In the genomic region with DNA sequence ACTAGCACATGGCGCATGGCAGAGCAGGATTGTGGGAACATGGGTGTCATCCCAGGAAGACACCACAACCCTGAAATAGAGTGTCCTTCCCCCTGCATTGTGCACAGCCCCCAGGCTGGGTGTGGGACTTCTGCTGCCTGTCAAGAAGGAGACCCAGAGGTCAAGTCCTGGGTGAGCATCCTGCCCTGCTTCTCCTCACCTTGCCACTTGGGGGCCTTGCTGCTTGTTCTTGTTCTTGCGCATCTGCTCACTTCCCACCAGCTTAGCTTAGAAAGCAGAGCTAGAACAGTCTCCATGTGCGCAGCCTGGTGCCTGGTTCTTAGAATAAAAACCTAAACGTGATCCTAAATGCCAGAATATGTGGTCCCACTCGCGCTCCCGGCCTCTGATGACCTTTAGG, we compare ENCODE assay signal across 22 mouse cellular contexts.
DNase-seq lines count a peak whose midpoint lies in the region; ATAC-seq and TF ChIP-seq lines count a peak whose summit lies in the region.
"Had no signal": no experiment of that assay in that cellular context is flagged by ENCODE, and none has a peak within 500 bp of the region (broad histone marks: within the 10 kb centered on the region; RNA-seq: fewer than 3 reads in every experiment).

No protein-coding gene starts in this region.

- ATAC-seq in liver, postnatal 0 days: no peak
- ATAC-seq in forebrain, embryonic 16.5 days: no peak

- WGBS in liver, adult 2 months: 76% methylated on average over 7 of the region's 7 CpGs
- WGBS in liver, postnatal 0 days (ENCODE audit: insufficient replicate concordance): 69% methylated on average over 7 of the region's 7 CpGs
- 76% methylated on average over 7 of the region's 7 CpGs for WGBS in forebrain, embryonic 16.5 days

- H3K27me3 ChIP-seq in liver, adult 2 months (ENCODE audit: control insufficient read depth, insufficient read depth, low read length): no peaks in the 10 kb centered on the region
- no peaks in the 10 kb centered on the region for H3K27me3 ChIP-seq in liver, postnatal 0 days (ENCODE audit: insufficient read depth, low read length)
- H3K27me3 ChIP-seq in E14TG2a.4 (ENCODE audit: insufficient read depth, low read length): no peaks in the 10 kb centered on the region
- no peaks in the 10 kb centered on the region for H3K27me3 ChIP-seq in forebrain, embryonic 16.5 days (replicated peaks; ENCODE audit: control insufficient read depth, insufficient read depth, low read length)
- H3K27me3 ChIP-seq: heart, embryonic 15.5 days; hindbrain, embryonic 13.5 days; limb, embryonic 13.5 days; liver, embryonic 13.5 days had no signal

- no peak for TF ChIP-seq POLR2A in liver, adult 2 months (IDR thresholded peaks at IDR 0.05; ENCODE audit: extremely low read depth, insufficient read depth, low read length)

- peaks cover 2% of the 10 kb centered on the region; the same call in 1 of the 2 replicates for H3K36me3 ChIP-seq in liver, adult 2 months (ENCODE audit: control insufficient read depth, insufficient read depth, low read length)
- H3K36me3 ChIP-seq in liver, postnatal 0 days (replicated peaks; ENCODE audit: insufficient read depth, low read length): no peaks in the 10 kb centered on the region
- H3K36me3 ChIP-seq in E14TG2a.4 (ENCODE audit: insufficient read depth, low read length): no peaks in the 10 kb centered on the region
- no peaks in the 10 kb centered on the region for H3K36me3 ChIP-seq in forebrain, embryonic 16.5 days (ENCODE audit: control insufficient read depth, insufficient read depth)
- H3K36me3 ChIP-seq: heart, embryonic 15.5 days; hindbrain, embryonic 13.5 days; limb, embryonic 13.5 days; liver, embryonic 13.5 days had no signal

- H3K27ac ChIP-seq in liver, adult 2 months (replicated peaks; ENCODE audit: insufficient read depth, low read depth, low read length): no peak overlapping the region
- no peak overlapping the region for H3K27ac ChIP-seq in liver, postnatal 0 days (ENCODE audit: low read depth)
- no peak overlapping the region for H3K27ac ChIP-seq in forebrain, embryonic 16.5 days (ENCODE audit: low read length)
- H3K27ac ChIP-seq: heart, embryonic 15.5 days; hindbrain, embryonic 13.5 days; limb, embryonic 13.5 days; liver, embryonic 13.5 days had no signal

- no peaks in the 10 kb centered on the region for H3K79me2 ChIP-seq in liver, adult 2 months (ENCODE audit: control insufficient read depth, insufficient read depth, low read length)

- H3K4me3 ChIP-seq in liver, adult 2 months (ENCODE audit: insufficient read depth, low read depth, low read length): no peak overlapping the region
- H3K4me3 ChIP-seq in liver, postnatal 0 days (ENCODE audit: low read depth, low read length): no peak overlapping the region
- H3K4me3 ChIP-seq in E14TG2a.4 (replicated peaks; ENCODE audit: low read length): no peak overlapping the region
- no peak overlapping the region for H3K4me3 ChIP-seq in forebrain, embryonic 16.5 days (replicated peaks; ENCODE audit: low read length)
- H3K4me3 ChIP-seq: heart, embryonic 15.5 days; hindbrain, embryonic 13.5 days; limb, embryonic 13.5 days; liver, embryonic 13.5 days had no signal

- H3K9ac ChIP-seq in liver, adult 2 months (ENCODE audit: low read depth, low read length): no peak overlapping the region
- H3K9ac ChIP-seq in liver, postnatal 0 days (replicated peaks): no peak overlapping the region
- H3K9ac ChIP-seq in forebrain, embryonic 16.5 days (replicated peaks; ENCODE audit: low read depth, low read length): no peak overlapping the region
- H3K9ac ChIP-seq: heart, embryonic 15.5 days; hindbrain, embryonic 13.5 days; limb, embryonic 13.5 days; liver, embryonic 13.5 days had no signal

- TF ChIP-seq EP300 in liver, postnatal 0 days (IDR thresholded peaks at IDR 0.05; ENCODE audit: low read depth): no peak

- H3K4me1 ChIP-seq in liver, adult 2 months (ENCODE audit: control insufficient read depth, insufficient read depth, low read length): no peaks in the 10 kb centered on the region
- no peaks in the 10 kb centered on the region for H3K4me1 ChIP-seq in liver, postnatal 0 days (ENCODE audit: insufficient read depth)
- H3K4me1 ChIP-seq in E14TG2a.4 (replicated peaks; ENCODE audit: low read depth, low read length): peaks cover 9% of the 10 kb centered on the region
- no peaks in the 10 kb centered on the region for H3K4me1 ChIP-seq in forebrain, embryonic 16.5 days (replicated peaks; ENCODE audit: control insufficient read depth, insufficient read depth, low read length)
- H3K4me1 ChIP-seq: heart, embryonic 15.5 days; limb, embryonic 13.5 days; liver, embryonic 13.5 days had no signal

- DNase-seq in liver, adult 2 months (ENCODE audit: extremely low read depth, low read depth, low spot score): no peak
- DNase-seq in liver, postnatal 0 days: no peak
- peak; percentile 56 for DNase-seq in R1 (ENCODE audit: low read depth, low spot score)
- peak; percentile 5 for DNase-seq in thymus, postnatal 25 days
- no peak for DNase-seq in adrenal gland, postnatal 4 days (ENCODE audit: low spot score in 2 of 2)
- DNase-seq: adrenal gland, postnatal 25 days; cerebellum, adult 11 months; cerebellum, adult 9-11 months; heart, postnatal 36 days; kidney, adult 9 months; kidney, postnatal 14 days; layer of hippocampus, postnatal 36 days; liver, embryonic 13.5 days; lung, postnatal 4 days; midbrain, embryonic 14.5 days; retina, postnatal 1 day; right cerebral cortex, postnatal 4 days had no signal

- 0 out of 2 replicates have a peak, but pooled peaks have one; percentile 21 for TF ChIP-seq CTCF in liver, adult 2 months (IDR thresholded peaks at IDR 0.05; ENCODE audit: low read depth, low read length)
- TF ChIP-seq CTCF in liver, postnatal 0 days (IDR thresholded peaks at IDR 0.05; ENCODE audit: low read depth): no peak
- peak; percentile 30 for TF ChIP-seq CTCF in E14TG2a.4 (conservative IDR thresholded peaks at IDR 0.05; ENCODE audit: low read length)

- no peaks in the 10 kb centered on the region for H3K9me3 ChIP-seq in liver, postnatal 0 days (ENCODE audit: low read length)
- no peaks in the 10 kb centered on the region for H3K9me3 ChIP-seq in E14TG2a.4 (ENCODE audit: low read length)
- no peaks in the 10 kb centered on the region for H3K9me3 ChIP-seq in forebrain, embryonic 16.5 days (ENCODE audit: control insufficient read depth, low read length)
- H3K9me3 ChIP-seq: heart, embryonic 15.5 days; hindbrain, embryonic 13.5 days; liver, embryonic 13.5 days had no signal

- no peak overlapping the region for H3K4me2 ChIP-seq in liver, postnatal 0 days (ENCODE audit: low read depth, low read length)
- no peak overlapping the region for H3K4me2 ChIP-seq in forebrain, embryonic 16.5 days (ENCODE audit: low read length)
- H3K4me2 ChIP-seq: heart, embryonic 15.5 days; hindbrain, embryonic 13.5 days; limb, embryonic 13.5 days; liver, embryonic 13.5 days had no signal

Comparison
In these comparisons a context has a peak if more than half of its experiments do, and no peak if none do; other contexts are left out.
1. DNase-seq: peak in R1 (single experiment) and thymus, postnatal 25 days (single experiment); none in liver, adult 2 months (single experiment), liver, postnatal 0 days (single experiment) and adrenal gland, postnatal 4 days (0 of 2).